Mouse (Mus musculus) kidney, adult 2 months (tissue): ENCODE measurements around the gene Bricd5. TPM values are rescaled to one million over a fixed set of nuclear protein-coding genes. Genes with fewer than 3 reads are reported as not detected.

Experiments used
- DNase-seq: peaks from one replicate; pipeline ENCODE4 v3.0.0; 2021
- H3K27ac ChIP-seq: fragments of 200-500 bp; 2 replicates; pipeline ENCODE4 v1.5.1; 2012; ENCODE audit warnings: low read depth, low read length, control low read depth, inconsistent platforms; ENCODE audit not compliant: insufficient read depth
- H3K27me3 ChIP-seq: fragments of 200-500 bp; replicated peaks from 2 replicates; pipeline ENCODE4 v1.6.1; 2012; ENCODE audit warnings: mild to moderate bottlenecking, moderate library complexity, low read length, inconsistent platforms; ENCODE audit not compliant: control insufficient read depth, insufficient read depth
- H3K36me3 ChIP-seq: fragments of 200-500 bp; 2 replicates; pipeline ENCODE4 v1.6.1; 2012; ENCODE audit warnings: mild to moderate bottlenecking, moderate library complexity, low read length, inconsistent platforms; ENCODE audit not compliant: control insufficient read depth, insufficient read depth
- H3K4me1 ChIP-seq: fragments of 200-500 bp; 2 replicates; pipeline ENCODE4 v1.6.1; 2011; ENCODE audit warnings: low read length; ENCODE audit not compliant: control insufficient read depth, insufficient read depth
- H3K4me3 ChIP-seq: fragments of 200-500 bp; 2 replicates; pipeline ENCODE4 v1.5.1; 2011; ENCODE audit warnings: mild to moderate bottlenecking, low read depth, low read length, control low read depth; ENCODE audit not compliant: insufficient read depth
- CTCF ChIP-seq: fragments of 200-500 bp; conservative IDR thresholded peaks from 2 replicates; pipeline ENCODE4 v1.5.1; 2011; ENCODE audit warnings: low read depth, mild to moderate bottlenecking, control low read depth, low read length, moderate library complexity, mixed read lengths; ENCODE audit not compliant: insufficient read depth, insufficient read length
- POLR2A ChIP-seq: fragments of 200-500 bp; IDR thresholded peaks from one replicate; pipeline ENCODE4 v1.6.1; 2011; ENCODE audit warnings: low read depth, low read length, control low read depth
- WGBS: fragments of 180-500 bp; shearing (Covaris S2); methylation state at CpG from one replicate; pipeline ENCODE4 v1.1.7; 2018; 5-methylcytosine and 5-hydroxymethylcytosine counted together
- polyA plus RNA-seq: library from polyadenylated mRNA; depleted of rRNA; stranded (reverse); fragments of >200 nt; gene quantifications from 2 replicates; pipeline ENCODE4 v1.2.3, GENCODE M21; 2012

Bricd5 gene
- polyA plus RNA-seq, 1 experiment, result 0.56 TPM

- Histone ChIP-seq H3K36me3 (no peaks in the 10 kb centered on the region), H3K4me1 (no peaks in the 10 kb centered on the region), H3K4me3 (no peak overlapping the region), H3K27me3 (no peaks in the 10 kb centered on the region), H3K27ac (no peak overlapping the region)
- no peak for DNase-seq
- 47% methylated on average over 11 of the region's 11 CpGs for WGBS
- TF ChIP-seq POLR2A (no peak), CTCF (0 out of 2 replicates have a peak, but pooled peaks have one; percentile 16)
These were observed 28.5 kb downstream of the Bricd5 start for GRCm38 (mm10) chr17:24502208-24502607.

- H3K4me3 ChIP-seq, result no peak overlapping the region
- DNase-seq, result no peak
- H3K27me3 ChIP-seq, result no peaks in the 10 kb centered on the region
- WGBS, result 88% methylated on average over 10 of the region's 10 CpGs
- no peaks in the 10 kb centered on the region for H3K36me3 ChIP-seq
- no peak for TF ChIP-seq CTCF
- H3K27ac ChIP-seq, result no peak overlapping the region
- no peaks in the 10 kb centered on the region for H3K4me1 ChIP-seq
These were observed 30.4 kb downstream of the Bricd5 start for GRCm38 (mm10) chr17:24504085-24504484.

- Histone ChIP-seq H3K27me3 (no peaks in the 10 kb centered on the region), H3K4me3 (no peak overlapping the region), H3K36me3 (no peaks in the 10 kb centered on the region), H3K27ac (no peak overlapping the region), H3K4me1 (no peaks in the 10 kb centered on the region)
- no peak for DNase-seq
- 95% methylated on average over 30 of the region's 30 CpGs for WGBS
- no peak for TF ChIP-seq POLR2A
- TF ChIP-seq CTCF, result no peak
These were observed 31.7 kb downstream of the Bricd5 start for GRCm38 (mm10) chr17:24505286-24505955.

- Histone ChIP-seq H3K27ac (no peak overlapping the region), H3K4me1 (no peaks in the 10 kb centered on the region), H3K4me3 (no peak overlapping the region), H3K36me3 (no peaks in the 10 kb centered on the region), H3K27me3 (no peaks in the 10 kb centered on the region)
- TF ChIP-seq POLR2A (no peak), CTCF (no peak)
- 41% methylated on average over 36 of the region's 36 CpGs for WGBS
- DNase-seq, result no peak
These were observed 32.8 kb downstream of the Bricd5 start for GRCm38 (mm10) chr17:24506332-24507070.

GRCm38 (mm10) chr17:24507129-24507664, 33.5 kb downstream of the Bricd5 start:
- Histone ChIP-seq H3K27me3 (no peaks in the 10 kb centered on the region), H3K27ac (no peak overlapping the region), H3K4me3 (no peak overlapping the region), H3K4me1 (no peaks in the 10 kb centered on the region), H3K36me3 (no peaks in the 10 kb centered on the region)
- TF ChIP-seq CTCF, result no peak
- TF ChIP-seq POLR2A, result no peak
- DNase-seq, result peak; percentile 24
- WGBS, result 41% methylated on average over 19 of the region's 19 CpGs

GRCm38 (mm10) chr17:24507806-24508460, 34.2 kb downstream of the Bricd5 start:
- no peak for DNase-seq
- Histone ChIP-seq H3K27ac (no peak overlapping the region), H3K4me3 (no peak overlapping the region), H3K36me3 (no peaks in the 10 kb centered on the region), H3K27me3 (no peaks in the 10 kb centered on the region), H3K4me1 (no peaks in the 10 kb centered on the region)
- TF ChIP-seq CTCF (no peak), POLR2A (no peak)
- WGBS, result 80% methylated on average over 12 of the region's 12 CpGs

- DNase-seq, result peak; percentile 75
- Histone ChIP-seq H3K36me3 (no peaks in the 10 kb centered on the region), H3K27me3 (no peaks in the 10 kb centered on the region), H3K27ac (no peak overlapping the region), H3K4me1 (no peaks in the 10 kb centered on the region), H3K4me3 (no peak overlapping the region)
- peak; percentile 71 for TF ChIP-seq CTCF
- TF ChIP-seq POLR2A, result no peak
- 47% methylated on average over 5 of the region's 5 CpGs for WGBS
These were observed 39.9 kb downstream of the Bricd5 start for GRCm38 (mm10) chr17:24513609-24514008.
